Mouse (Mus musculus) liver, embryonic 13.5 days (tissue): Measurements from ENCODE around the gene Rdh16. TPM values are rescaled to one million over a fixed set of nuclear protein-coding genes. Genes with fewer than 3 reads are reported as not detected.
"Not testable (repeated sequence)": the region's sequence is repeated elsewhere in the genome, so short reads cannot be mapped to it uniquely, and the experiment has no call there.

Experiments used
- ATAC-seq: fragments of 200-750 bp; cut with Nextera tagmentation; 2 replicates; pipeline ENCODE4 v1.8.0; 2017; ENCODE audit warnings: low read depth, mild to moderate bottlenecking, moderate number of reproducible peaks, moderate library complexity
- DNase-seq: peaks from one replicate; pipeline ENCODE4 v3.0.0; 2022
- H3K27ac ChIP-seq: fragments of 300-500 bp; sonication (generic); 2 replicates; pipeline ENCODE4 v1.5.1; 2015; ENCODE audit warnings: moderate library complexity, mild to moderate bottlenecking, inconsistent platforms
- H3K27me3 ChIP-seq: fragments of 300-500 bp; sonication (generic); 2 replicates; pipeline ENCODE4 v1.6.1; 2015; ENCODE audit warnings: mild to moderate bottlenecking, inconsistent platforms
- H3K36me3 ChIP-seq: fragments of 300-500 bp; sonication (generic); 2 replicates; pipeline ENCODE4 v1.6.1; 2015; ENCODE audit warnings: mild to moderate bottlenecking, inconsistent platforms
- H3K4me1 ChIP-seq: fragments of 300-500 bp; sonication (generic); replicated peaks from 2 replicates; pipeline ENCODE4 v1.6.1; 2015; ENCODE audit warnings: inconsistent platforms
- H3K4me2 ChIP-seq: fragments of 300-500 bp; sonication (generic); 2 replicates; pipeline ENCODE4 v1.6.1; 2015; ENCODE audit warnings: inconsistent platforms, mild to moderate bottlenecking, moderate library complexity
- H3K4me3 ChIP-seq: fragments of 300-500 bp; sonication (generic); replicated peaks from 2 replicates; pipeline ENCODE4 v1.5.1; 2015; ENCODE audit warnings: mild to moderate bottlenecking, inconsistent platforms
- H3K9ac ChIP-seq: fragments of 300-500 bp; sonication (generic); 2 replicates; pipeline ENCODE4 v1.6.1; 2015; ENCODE audit warnings: mild to moderate bottlenecking, inconsistent platforms
- H3K9me3 ChIP-seq: fragments of 300-500 bp; sonication (generic); replicated peaks from 2 replicates; pipeline ENCODE4 v1.6.1; 2016; ENCODE audit warnings: inconsistent platforms
- WGBS: fragments of 180-500 bp; shearing (Covaris S2); methylation state at CpG from one replicate; pipeline ENCODE4 v1.1.7; 2015; ENCODE audit not compliant: insufficient replicate concordance; 5-methylcytosine and 5-hydroxymethylcytosine counted together
- polyA plus RNA-seq: library from polyadenylated mRNA; unstranded; fragments of >200 nt; fragmentation: Nextera tagmentation; extraction: Ambion mirVana; gene quantifications from 2 replicates; pipeline ENCODE4 v1.2.1, GENCODE M21; 2015

Gene Rdh16
- polyA plus RNA-seq, 1 experiment from 2014 or later: not detected

DNA sequence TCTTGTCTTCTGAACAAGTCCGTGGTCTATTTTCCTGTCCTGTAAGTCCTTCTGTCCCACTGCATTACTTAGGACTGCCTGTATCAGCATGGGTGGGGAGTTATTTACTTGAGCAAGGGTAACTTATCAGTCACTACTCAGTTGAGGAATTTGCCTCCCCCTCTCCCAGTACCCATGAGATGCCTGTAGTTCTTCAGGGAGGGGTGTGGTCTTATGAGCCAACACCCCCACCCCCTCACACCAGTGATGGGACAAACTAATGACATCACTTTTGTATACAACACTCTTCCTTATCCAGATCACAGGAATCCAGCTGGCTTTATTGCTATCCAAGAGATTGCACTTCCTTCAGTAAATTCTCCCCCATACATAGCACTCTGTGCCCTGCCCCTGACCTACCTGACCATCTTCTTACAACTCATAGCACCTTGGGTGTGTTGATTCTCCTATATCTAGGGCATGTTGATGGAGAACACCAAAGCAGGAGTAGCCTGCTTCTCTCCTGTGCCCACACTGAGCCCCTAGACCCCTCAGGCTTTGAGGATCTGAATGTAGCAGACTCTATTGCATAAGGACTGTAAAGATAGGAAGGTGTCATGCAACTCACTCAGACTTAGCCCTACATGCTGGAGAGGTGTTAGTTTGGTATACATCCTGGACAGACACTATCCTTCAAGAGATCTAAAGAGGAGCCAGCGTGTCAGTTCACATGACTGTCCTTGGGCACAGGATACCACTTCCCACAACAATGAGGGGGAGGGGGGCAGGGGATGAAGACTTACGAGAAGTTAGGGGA lies 77.5 kb downstream of the Rdh16 start:
- ATAC-seq (peak; percentile 47), DNase-seq (no peak)
- WGBS: 36% methylated on average over 3 of the region's 3 CpGs
- Histone ChIP-seq H3K27me3 (no peaks in the 10 kb centered on the region), H3K4me1 (peaks cover 19% of the 10 kb centered on the region), H3K27ac (peak overlapping the region; percentile 53), H3K4me2 (no peak overlapping the region), H3K36me3 (no peaks in the 10 kb centered on the region), H3K9ac (no peak overlapping the region), H3K4me3 (no peak overlapping the region), H3K9me3 (no peaks in the 10 kb centered on the region)

- no peak for DNase-seq
- H3K27ac ChIP-seq: peak overlapping the region; percentile 1; the same call in 1 of the 2 replicates
These were observed 78.3 kb downstream of the Rdh16 start for GRCm38 (mm10) chr10:127879155-127879688.

GRCm38 (mm10) chr10:127881041-127881440 lies 80.1 kb downstream of the Rdh16 start:
- no peak overlapping the region for H3K4me2 ChIP-seq
- DNase-seq (no peak), ATAC-seq (no peak)
- H3K27me3 ChIP-seq: no peaks in the 10 kb centered on the region
- no peaks in the 10 kb centered on the region for H3K36me3 ChIP-seq
- WGBS: 78% methylated on average over 4 of the region's 4 CpGs
- no peak overlapping the region for H3K27ac ChIP-seq
- no peak overlapping the region for H3K4me3 ChIP-seq
- peaks cover 19% of the 10 kb centered on the region for H3K4me1 ChIP-seq
- H3K9me3 ChIP-seq: no peaks in the 10 kb centered on the region
- H3K9ac ChIP-seq: no peak overlapping the region

More at GRCm38 (mm10) chr10:127879155-127879688, 78.3 kb downstream of the Rdh16 start:
- no peaks in the 10 kb centered on the region for H3K9me3 ChIP-seq
- H3K4me1 ChIP-seq: peaks cover 19% of the 10 kb centered on the region
- no peak overlapping the region for H3K9ac ChIP-seq
- H3K4me3 ChIP-seq: no peak overlapping the region
- H3K36me3 ChIP-seq: no peaks in the 10 kb centered on the region
- peak; percentile 77 for ATAC-seq
- no peaks in the 10 kb centered on the region for H3K27me3 ChIP-seq
- WGBS: 48% methylated on average over 3 of the region's 3 CpGs
- no peak overlapping the region for H3K4me2 ChIP-seq

GRCm38 (mm10) chr10:127886551-127886950 lies 85.6 kb downstream of the Rdh16 start:
- Histone ChIP-seq H3K9me3 (no peaks in the 10 kb centered on the region), H3K36me3 (no peaks in the 10 kb centered on the region), H3K4me2 (no peak overlapping the region), H3K27ac (no peak overlapping the region), H3K27me3 (no peaks in the 10 kb centered on the region), H3K4me1 (no peaks in the 10 kb centered on the region), H3K9ac (no peak overlapping the region), H3K4me3 (no peak overlapping the region)
- 64% methylated on average over 1 of the region's 1 CpGs for WGBS
- ATAC-seq: no peak
- DNase-seq: no peak

DNA sequence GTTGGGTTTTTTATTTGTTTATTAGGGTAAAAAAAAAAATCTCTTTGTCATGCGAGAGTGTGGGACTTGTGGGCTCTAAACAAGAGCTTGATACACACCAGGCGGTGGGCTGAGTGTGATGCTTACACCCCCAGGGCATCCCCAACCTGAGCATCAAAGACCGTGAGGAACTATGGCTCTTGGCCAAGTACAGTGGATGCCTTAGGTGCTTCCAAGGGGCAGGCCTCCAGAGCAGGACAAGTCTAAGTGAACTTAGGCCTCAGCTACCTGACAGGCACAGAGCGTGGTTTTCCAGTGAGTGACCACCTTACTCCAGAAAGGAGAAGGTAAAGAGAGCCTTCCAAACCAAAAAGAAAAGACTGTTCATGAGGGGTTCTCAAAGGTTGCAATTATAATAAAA lies 86.0 kb downstream of the Rdh16 start:
- Histone ChIP-seq H3K9ac (no peak overlapping the region), H3K27ac (no peak overlapping the region), H3K4me1 (no peaks in the 10 kb centered on the region), H3K4me2 (no peak overlapping the region), H3K4me3 (no peak overlapping the region), H3K36me3 (no peaks in the 10 kb centered on the region), H3K9me3 (no peaks in the 10 kb centered on the region), H3K27me3 (no peaks in the 10 kb centered on the region)
- DNase-seq (no peak), ATAC-seq (no peak)
- 63% methylated on average over 4 of the region's 4 CpGs for WGBS

GRCm38 (mm10) chr10:127888605-127889004 lies 87.7 kb downstream of the Rdh16 start, which contains the start of gene Rdh7:
Rdh7 (minus strand) TSS chr10:127888817.
- no peak for DNase-seq
- no peaks in the 10 kb centered on the region for H3K9me3 ChIP-seq
- no peak within 1 kb of the TSS for H3K4me2 ChIP-seq
- no peak within 1 kb of the TSS for H3K9ac ChIP-seq
- H3K4me1 ChIP-seq: no peaks in the 10 kb centered on the region
- no peak for ATAC-seq
- no peaks in the 10 kb centered on the region for H3K27me3 ChIP-seq
- no peak within 1 kb of the TSS for H3K27ac ChIP-seq
- no peak within 1 kb of the TSS for H3K4me3 ChIP-seq
- no peaks in the 10 kb centered on the region for H3K36me3 ChIP-seq

GRCm38 (mm10) chr10:127891481-127891880 lies 90.5 kb downstream of the Rdh16 start:
- Histone ChIP-seq H3K4me3 (no peak overlapping the region), H3K36me3 (no peaks in the 10 kb centered on the region), H3K9me3 (no peaks in the 10 kb centered on the region), H3K4me2 (no peak overlapping the region), H3K27ac (no peak overlapping the region), H3K4me1 (peaks cover 14% of the 10 kb centered on the region; the same call in 1 of the 2 replicates), H3K9ac (no peak overlapping the region), H3K27me3 (no peaks in the 10 kb centered on the region)
- WGBS: 45% methylated on average over 1 of the region's 1 CpGs
- DNase-seq: no peak
- ATAC-seq: no peak

GRCm38 (mm10) chr10:127893163-127894022 lies 92.4 kb downstream of the Rdh16 start:
- 34% methylated on average over 5 of the region's 5 CpGs for WGBS

More at GRCm38 (mm10) chr10:127893163-127894022, 92.4 kb downstream of the Rdh16 start:
- not testable (repeated sequence) for DNase-seq, H3K9ac ChIP-seq, H3K27me3 ChIP-seq, H3K27ac ChIP-seq, H3K4me2 ChIP-seq, H3K36me3 ChIP-seq, H3K9me3 ChIP-seq, H3K4me3 ChIP-seq
- peak; percentile 74 for ATAC-seq
- H3K4me1 ChIP-seq: peaks cover 14% of the 10 kb centered on the region; the same call in 1 of the 2 replicates

Other genes starting within 250 kb of the Rdh16 start
- gene Lrp1, start 180.0 kb upstream of the Rdh16 start, polyA plus RNA-seq: 15.1 and 16.9 TPM in 2 replicates
- 12.3 and 15.5 TPM in 2 replicates for gene Stat6, start 158.2 kb upstream of the Rdh16 start, polyA plus RNA-seq
- gene Nemp1, start 134.3 kb upstream of the Rdh16 start, polyA plus RNA-seq: 5.0 and 6.3 TPM in 2 replicates
- gene Nab2, start 132.6 kb upstream of the Rdh16 start, polyA plus RNA-seq: 1.5 and 2.1 TPM in 2 replicates
- 0.17 TPM in 2 replicates for gene Myo1a, start 96.0 kb upstream of the Rdh16 start, polyA plus RNA-seq
- 11.4 and 14.2 TPM in 2 replicates for gene Tac2, start 76.7 kb upstream of the Rdh16 start, polyA plus RNA-seq
- 0.75 and 0.94 TPM in 2 replicates for gene Zbtb39, start 61.6 kb upstream of the Rdh16 start, polyA plus RNA-seq
- gene Gpr182, start 49.4 kb upstream of the Rdh16 start, polyA plus RNA-seq: 9.0 and 11.2 TPM in 2 replicates
- 0.17 and 0.28 TPM in 2 replicates for gene Rdh1, start 41.4 kb upstream of the Rdh16 start, polyA plus RNA-seq
- gene Rdh16f1, start 41.4 kb upstream of the Rdh16 start, polyA plus RNA-seq: 0.14 and 0.15 TPM in 2 replicates
- not detected in 2 replicates for gene Rdh9, start 24.8 kb upstream of the Rdh16 start, polyA plus RNA-seq
- not detected in 2 replicates for gene Rdh19, start 48.8 kb downstream of the Rdh16 start, polyA plus RNA-seq
- gene Rdh16f2, start 65.3 kb downstream of the Rdh16 start, polyA plus RNA-seq: not detected in 2 replicates
- gene Rdh7, start 87.7 kb downstream of the Rdh16 start, polyA plus RNA-seq: 0.47 and 0.70 TPM in 2 replicates
- gene Sdr9c7, start 97.4 kb downstream of the Rdh16 start, polyA plus RNA-seq: not detected in 2 replicates
- not detected in 2 replicates for gene Hsd17b6, start 206.5 kb downstream of the Rdh16 start, polyA plus RNA-seq
- 87.0 and 99.1 TPM in 2 replicates for gene Prim1, start 214.0 kb downstream of the Rdh16 start, polyA plus RNA-seq
- gene Naca, start 234.4 kb downstream of the Rdh16 start, polyA plus RNA-seq: 599 and 646 TPM in 2 replicates